Mouse (Mus musculus) brain, embryonic 14.5 days (tissue): ENCODE measurements at regions not wholly inside any gene's neighbourhood (a gene's known extent, or its start where the extent isn't known, plus 50 kb on each side); places are given as distances from the start of the nearest gene placed in this dataset.

ENCODE experiments used
- CTCF ChIP-seq: fragments of 200-500 bp; IDR thresholded peaks from 2 replicates; pipeline ENCODE4 v1.5.1; 2012; ENCODE audit warnings: inconsistent platforms, mild to moderate bottlenecking, moderate library complexity, borderline replicate concordance; ENCODE audit not compliant: insufficient read depth, insufficient read length; ENCODE audit errors: extremely low read depth
- POLR2A ChIP-seq: fragments of 200-500 bp; IDR thresholded peaks from 2 replicates; pipeline ENCODE4 v1.6.1; 2012; ENCODE audit warnings: mild to moderate bottlenecking, inconsistent platforms, borderline replicate concordance; ENCODE audit not compliant: poor library complexity, insufficient read depth, insufficient read length, severe bottlenecking; ENCODE audit errors: extremely low read depth

GRCm38 (mm10) chr10:46458686-46459085 lies 881.1 kb downstream of the Hace1 start:
- TF ChIP-seq CTCF (no peak), POLR2A (no peak)
